Mouse (Mus musculus) thymus, postnatal 0 days (tissue): Measurements from ENCODE around the gene Zfyve28. TPM values are rescaled to one million over a fixed set of nuclear protein-coding genes. Genes with fewer than 3 reads are reported as not detected.

Experiments
- DNase-seq: peaks from one replicate; pipeline ENCODE4 v3.0.0-alpha.2; 2015; ENCODE audit warnings: low spot score
- polyA plus RNA-seq: library from polyadenylated mRNA; unstranded; fragments of >200 nt; fragmentation: Nextera tagmentation; extraction: Ambion mirVana; gene quantifications from 2 replicates; pipeline ENCODE4 v1.2.1, GENCODE M21; 2015

The Zfyve28 gene
- polyA plus RNA-seq, 1 experiment from 2014 or later: 12.7 TPM

- DNase-seq: no peak
Measured at GRCm38 (mm10) chr5:34183976-34184375, 104.3 kb downstream of the Zfyve28 start.

- DNase-seq: no peak
Measured at GRCm38 (mm10) chr5:34183156-34183880, 104.9 kb downstream of the Zfyve28 start.

GRCm38 (mm10) chr5:34182486-34182885 is 105.8 kb downstream of the Zfyve28 start:
- DNase-seq: no peak

- DNase-seq: no peak
Measured at GRCm38 (mm10) chr5:34177821-34178220, 110.4 kb downstream of the Zfyve28 start.

GRCm38 (mm10) chr5:34177091-34177490 is 111.2 kb downstream of the Zfyve28 start:
- DNase-seq: no peak

- DNase-seq: no peak
Measured at GRCm38 (mm10) chr5:34176691-34177090, 111.6 kb downstream of the Zfyve28 start.

- DNase-seq: no peak
Measured at GRCm38 (mm10) chr5:34175403-34175694, 112.9 kb downstream of the Zfyve28 start.

GRCm38 (mm10) chr5:34174550-34175402 is 113.5 kb downstream of the Zfyve28 start:
- no peak for DNase-seq

- no peak for DNase-seq
Measured at GRCm38 (mm10) chr5:34174021-34174420, 114.2 kb downstream of the Zfyve28 start.

GRCm38 (mm10) chr5:34170726-34171125 is 117.5 kb downstream of the Zfyve28 start:
- no peak for DNase-seq

- no peak for DNase-seq
Measured at GRCm38 (mm10) chr5:34169954-34170353, 118.3 kb downstream of the Zfyve28 start.

GRCm38 (mm10) chr5:34168950-34169891 is 119.0 kb downstream of the Zfyve28 start, which contains the start of the genes Poln and Haus3:
Gene Poln (minus strand): TSS chr5:34169448.
Gene Haus3 (minus strand): TSS chr5:34169527.
- peak; percentile 99 for DNase-seq

GRCm38 (mm10) chr5:34167857-34168256 is 120.4 kb downstream of the Zfyve28 start:
- no peak for DNase-seq

- no peak for DNase-seq
Measured at GRCm38 (mm10) chr5:34165793-34166192, 122.5 kb downstream of the Zfyve28 start.

- no peak for DNase-seq
Measured at GRCm38 (mm10) chr5:34148476-34148875, 139.8 kb downstream of the Zfyve28 start.

GRCm38 (mm10) chr5:34147554-34147953 is 140.7 kb downstream of the Zfyve28 start:
- no peak for DNase-seq

Other genes starting within 250 kb of the Zfyve28 start
- 0.58 and 0.96 TPM in 2 replicates for gene Poln, start 119.0 kb downstream of the Zfyve28 start, polyA plus RNA-seq
- 67.1 and 68.3 TPM in 2 replicates for gene Haus3, start 118.9 kb downstream of the Zfyve28 start, polyA plus RNA-seq
- 45.3 and 50.3 TPM in 2 replicates for gene Mxd4, start 100.7 kb downstream of the Zfyve28 start, polyA plus RNA-seq
- not detected in 2 replicates for gene Cfap99, start 151 bp upstream of the Zfyve28 start, polyA plus RNA-seq
- gene Rnf4, start 47.8 kb upstream of the Zfyve28 start, polyA plus RNA-seq: 138 TPM in 2 replicates
- gene Fam193a, start 81.5 kb upstream of the Zfyve28 start, polyA plus RNA-seq: 7.0 and 10.3 TPM in 2 replicates
- gene Tnip2, start 225.5 kb upstream of the Zfyve28 start, polyA plus RNA-seq: 11.8 and 17.9 TPM in 2 replicates
- gene Sh3bp2, start 237.4 kb upstream of the Zfyve28 start, polyA plus RNA-seq: 10.5 and 16.2 TPM in 2 replicates